Mouse (Mus musculus) retina, postnatal 1 day (tissue): ENCODE results near the gene Ap1m2.
A peak's percentile ranks its signal among the peaks of the same experiment; 100 is the strongest.
"Not testable (repeated sequence)": the region's sequence is repeated elsewhere in the genome, so short reads cannot be mapped to it uniquely, and the experiment has no call there.

ENCODE experiments used
- DNase-seq: peaks from one replicate; pipeline ENCODE4 v3.0.0-alpha.2; 2012

Gene Ap1m2

GRCm38 (mm10) chr9:21288404-21289336, 23.5 kb downstream of the Ap1m2 start:
- peak; percentile 34 for DNase-seq

GRCm38 (mm10) chr9:21287571-21288402, 24.4 kb downstream of the Ap1m2 start, which contains the start of gene Kri1:
Kri1 (minus strand) TSS chr9:21287969.
- peak; percentile 99 for DNase-seq

- no peak for DNase-seq
These were observed 25.4 kb downstream of the Ap1m2 start for GRCm38 (mm10) chr9:21286753-21287152.

- peak; percentile 17 for DNase-seq
These were observed 28.1 kb downstream of the Ap1m2 start for GRCm38 (mm10) chr9:21283994-21284393.

GRCm38 (mm10) chr9:21283591-21283990, 28.5 kb downstream of the Ap1m2 start:
- DNase-seq: peak; percentile 24

GRCm38 (mm10) chr9:21277776-21278175, 34.4 kb downstream of the Ap1m2 start:
- DNase-seq: no peak

GRCm38 (mm10) chr9:21276307-21276706, 35.8 kb downstream of the Ap1m2 start:
- DNase-seq: no peak

GRCm38 (mm10) chr9:21275727-21276126, 36.4 kb downstream of the Ap1m2 start:
- no peak for DNase-seq

GRCm38 (mm10) chr9:21275013-21275710, 37.0 kb downstream of the Ap1m2 start:
- DNase-seq: no peak

- no peak for DNase-seq
These were observed 37.8 kb downstream of the Ap1m2 start for GRCm38 (mm10) chr9:21274336-21274735.

- DNase-seq: no peak
These were observed 38.5 kb downstream of the Ap1m2 start for GRCm38 (mm10) chr9:21273520-21274228.

GRCm38 (mm10) chr9:21273094-21273493, 39.0 kb downstream of the Ap1m2 start:
- DNase-seq: no peak

GRCm38 (mm10) chr9:21272391-21272790, 39.7 kb downstream of the Ap1m2 start:
- DNase-seq: no peak

- DNase-seq: not testable (repeated sequence)
These were observed 42.5 kb downstream of the Ap1m2 start for GRCm38 (mm10) chr9:21269590-21269989.

GRCm38 (mm10) chr9:21268305-21268704, 43.8 kb downstream of the Ap1m2 start:
- no peak for DNase-seq

- no peak for DNase-seq
These were observed 45.2 kb downstream of the Ap1m2 start for GRCm38 (mm10) chr9:21266889-21267288.

GRCm38 (mm10) chr9:21265611-21266010, 46.5 kb downstream of the Ap1m2 start:
- DNase-seq: no peak

- DNase-seq: peak; percentile 99
These were observed 47.1 kb downstream of the Ap1m2 start, which contains the start of gene Atg4d for GRCm38 (mm10) chr9:21265000-21265561. Atg4d (plus strand) TSS chr9:21265293.

GRCm38 (mm10) chr9:21264272-21264999, 47.7 kb downstream of the Ap1m2 start:
- no peak for DNase-seq

GRCm38 (mm10) chr9:21261831-21262230, 50.3 kb downstream of the Ap1m2 start:
- DNase-seq: no peak

- DNase-seq: no peak
These were observed 51.6 kb downstream of the Ap1m2 start for GRCm38 (mm10) chr9:21260491-21261040.
